Mouse (Mus musculus): ENCODE results near the gene Add2. TPM values are rescaled to one million over a fixed set of nuclear protein-coding genes. Genes with fewer than 3 reads are reported as not detected.

Add2 gene
- polyA plus RNA-seq, 1 experiment = 109 TPM

GRCm38 (mm10) chr6:86148518-86148917, 120.0 kb downstream of the Add2 start:
- no peak for TF ChIP-seq GATA1 (IDR thresholded peaks at IDR 0.05; ENCODE audit: low read length)

- TF ChIP-seq GATA1 (IDR thresholded peaks at IDR 0.05; ENCODE audit: low read length) = no peak
These were observed 120.5 kb downstream of the Add2 start for GRCm38 (mm10) chr6:86149001-86149400.

- TF ChIP-seq GATA1 (IDR thresholded peaks at IDR 0.05; ENCODE audit: low read length) = no peak
These were observed 124.2 kb downstream of the Add2 start for GRCm38 (mm10) chr6:86152676-86153075.

- TF ChIP-seq GATA1 (IDR thresholded peaks at IDR 0.05; ENCODE audit: low read length) = no peak
These were observed 125.0 kb downstream of the Add2 start for GRCm38 (mm10) chr6:86153436-86153990.

GRCm38 (mm10) chr6:86154006-86154405, 125.5 kb downstream of the Add2 start:
- TF ChIP-seq GATA1 (IDR thresholded peaks at IDR 0.05; ENCODE audit: low read length) = no peak

GRCm38 (mm10) chr6:86154481-86154880, 126.0 kb downstream of the Add2 start:
- TF ChIP-seq GATA1 (IDR thresholded peaks at IDR 0.05; ENCODE audit: low read length) = no peak

- TF ChIP-seq GATA1 (IDR thresholded peaks at IDR 0.05; ENCODE audit: low read length) = no peak
These were observed 129.1 kb downstream of the Add2 start for GRCm38 (mm10) chr6:86157253-86158234.

- no peak for TF ChIP-seq GATA1 (IDR thresholded peaks at IDR 0.05; ENCODE audit: low read length)
These were observed 132.4 kb downstream of the Add2 start for GRCm38 (mm10) chr6:86160878-86161277.

- TF ChIP-seq GATA1 (IDR thresholded peaks at IDR 0.05; ENCODE audit: low read length) = no peak
These were observed 133.1 kb downstream of the Add2 start for GRCm38 (mm10) chr6:86161586-86161985.

GRCm38 (mm10) chr6:86164028-86164427, 135.5 kb downstream of the Add2 start:
- TF ChIP-seq GATA1 (IDR thresholded peaks at IDR 0.05; ENCODE audit: low read length) = no peak

GRCm38 (mm10) chr6:86166426-86166825, 137.9 kb downstream of the Add2 start:
- no peak for TF ChIP-seq GATA1 (IDR thresholded peaks at IDR 0.05; ENCODE audit: low read length)

- no peak for TF ChIP-seq GATA1 (IDR thresholded peaks at IDR 0.05; ENCODE audit: low read length)
These were observed 139.4 kb downstream of the Add2 start for GRCm38 (mm10) chr6:86167851-86168250.

- TF ChIP-seq GATA1 (IDR thresholded peaks at IDR 0.05; ENCODE audit: low read length) = no peak
These were observed 140.7 kb downstream of the Add2 start for GRCm38 (mm10) chr6:86169166-86169565.

Other genes with a start within 250 kb of the Add2 start
- not detected in 2 replicates for gene Nat8f6, start 207.7 kb upstream of the Add2 start, polyA plus RNA-seq (2012)
- gene Nat8f5, start 207.7 kb upstream of the Add2 start, polyA plus RNA-seq (2012) = not detected in 2 replicates
- not detected in 2 replicates for gene Nat8, start 196.6 kb upstream of the Add2 start, polyA plus RNA-seq (2012)
- gene Nat8f2, start 159.5 kb upstream of the Add2 start, polyA plus RNA-seq (2012) = not detected in 2 replicates
- 0.06 and 0.09 TPM in 2 replicates for gene Nat8f4, start 123.8 kb upstream of the Add2 start, polyA plus RNA-seq (2012)
- gene Tprkb, start 116.8 kb upstream of the Add2 start, polyA plus RNA-seq (2012) = 5.7 and 7.1 TPM in 2 replicates
- gene Nat8f1, start 113.0 kb upstream of the Add2 start, polyA plus RNA-seq (2012) = 0.33 and 1.0 TPM in 2 replicates
- 54.4 and 73.5 TPM in 2 replicates for gene Dusp11, start 67.0 kb upstream of the Add2 start, polyA plus RNA-seq (2012)
- gene Figla, start 12.5 kb upstream of the Add2 start, polyA plus RNA-seq (2012) = not detected in 2 replicates
- 37.4 and 56.3 TPM in 2 replicates for gene Tgfa, start 166.5 kb downstream of the Add2 start, polyA plus RNA-seq (2012)